Mouse (Mus musculus) liver, adult (tissue): ENCODE measurements around the gene Swt1.

Experiments
- GATA4 ChIP-seq: IDR thresholded peaks from 2 replicates; pipeline ENCODE4 v1.6.1; 2014; ENCODE audit warnings: mild to moderate bottlenecking, low read length; ENCODE audit not compliant: insufficient replicate concordance

The Swt1 gene

GRCm38 (mm10) chr1:151377353-151377752, 50.9 kb downstream of the Swt1 start:
- no peak for TF ChIP-seq GATA4

- no peak for TF ChIP-seq GATA4
Measured at GRCm38 (mm10) chr1:151372823-151373222, 55.4 kb downstream of the Swt1 start.

- TF ChIP-seq GATA4: no peak
Measured at GRCm38 (mm10) chr1:151371543-151371942, 56.7 kb downstream of the Swt1 start.

- no peak for TF ChIP-seq GATA4
Measured at GRCm38 (mm10) chr1:151370573-151370972, 57.7 kb downstream of the Swt1 start.

GRCm38 (mm10) chr1:151368444-151368843, 59.8 kb downstream of the Swt1 start:
- TF ChIP-seq GATA4: no peak

GRCm38 (mm10) chr1:151367721-151368324, 60.4 kb downstream of the Swt1 start:
- TF ChIP-seq GATA4: no peak

GRCm38 (mm10) chr1:151366944-151367605, 61.2 kb downstream of the Swt1 start:
- no peak for TF ChIP-seq GATA4

- TF ChIP-seq GATA4: no peak
Measured at GRCm38 (mm10) chr1:151359374-151359773, 68.9 kb downstream of the Swt1 start.

GRCm38 (mm10) chr1:151355994-151356393, 72.3 kb downstream of the Swt1 start:
- no peak for TF ChIP-seq GATA4

GRCm38 (mm10) chr1:151352911-151353310, 75.3 kb downstream of the Swt1 start:
- TF ChIP-seq GATA4: no peak

GRCm38 (mm10) chr1:151346681-151347127, 81.6 kb downstream of the Swt1 start:
- TF ChIP-seq GATA4: no peak

GRCm38 (mm10) chr1:151345863-151346195, 82.4 kb downstream of the Swt1 start:
- no peak for TF ChIP-seq GATA4

- TF ChIP-seq GATA4: no peak
Measured at GRCm38 (mm10) chr1:151345109-151345862, 83.0 kb downstream of the Swt1 start.

- TF ChIP-seq GATA4: peak; percentile 41; the same call in 1 of the 2 replicates
Measured at GRCm38 (mm10) chr1:151344283-151345108, 83.8 kb downstream of the Swt1 start, which contains the start of gene Ivns1abp. TSS of gene Ivns1abp (plus strand) at chr1:151344477.
